Mouse (Mus musculus): Measurements from ENCODE around the gene Hist1h2af.

Gene Hist1h2af

GRCm38 (mm10) chr13:23581408-23582218, 47.9 kb downstream of the Hist1h2af start, which contains the start of gene Hist1h4d:
Hist1h4d (plus strand) TSS chr13:23581598.
- DNase-seq = peak; percentile 81

GRCm38 (mm10) chr13:23582219-23583056, 48.7 kb downstream of the Hist1h2af start:
- DNase-seq = no peak

- no peak for DNase-seq
Observed at GRCm38 (mm10) chr13:23583387-23584068, 49.8 kb downstream of the Hist1h2af start.

Data from right cerebral cortex, postnatal 4 days (tissue).